ENCODE assay signal across 20 mouse cellular contexts in the genomic region with DNA sequence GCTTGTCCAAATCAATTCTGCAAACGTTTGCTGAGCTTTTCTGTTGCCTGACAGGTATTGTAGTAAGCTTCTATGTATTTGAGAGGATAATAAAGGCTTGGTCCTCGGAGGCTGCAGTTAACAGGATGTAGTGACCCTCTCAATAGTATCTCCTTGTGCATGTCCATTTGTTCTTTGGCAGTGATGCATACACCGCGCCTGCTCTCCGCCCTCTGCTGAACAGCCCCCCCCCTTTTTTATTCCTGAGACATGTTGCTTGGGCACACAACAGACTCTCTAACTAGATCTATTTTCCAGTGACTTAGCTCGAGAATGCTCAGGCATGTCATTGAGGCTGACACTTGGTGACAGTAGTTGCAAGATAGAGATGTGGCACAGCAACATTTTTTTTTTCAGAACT.
A peak's percentile ranks its signal among the peaks of the same experiment; 100 is the strongest.
DNase-seq lines count a peak whose midpoint lies in the region; ATAC-seq lines count a peak whose summit lies in the region.
"Had no signal": no experiment of that assay in that cellular context is flagged by ENCODE, and none has a peak within 500 bp of the region (broad histone marks: within the 10 kb centered on the region; RNA-seq: fewer than 3 reads in every experiment).

No protein-coding gene starts in this region.

- H3K27ac ChIP-seq in neural tube, embryonic 12.5 days: no peak overlapping the region
- no peak overlapping the region; the same call in 1 of the 2 replicates for H3K27ac ChIP-seq in forebrain, embryonic 16.5 days (ENCODE audit: low read length)
- peak overlapping the region; percentile 19; the same call in 1 of the 2 replicates for H3K27ac ChIP-seq in midbrain, embryonic 15.5 days
- H3K27ac ChIP-seq: embryonic facial prominence, embryonic 15.5 days; gastrocnemius, adult 2 months had no signal

- WGBS in neural tube, embryonic 12.5 days: 42% methylated on average over 6 of the region's 6 CpGs
- 11% methylated on average over 6 of the region's 6 CpGs for WGBS in forebrain, embryonic 16.5 days
- 37% methylated on average over 6 of the region's 6 CpGs for WGBS in midbrain, embryonic 15.5 days

- DNase-seq in neural tube, embryonic 10.5 days (ENCODE audit: extremely low spot score, low spot score): no peak
- DNase-seq in cerebellum, adult 11 months: no peak
- no peak for DNase-seq in B cell, adult 2 months
- no peak for DNase-seq in gastrocnemius, postnatal 10 days
- DNase-seq: adrenal gland, adult 8-10 months; gastrocnemius, adult 2 months; heart, postnatal 14 days; kidney, adult 8-10 months; kidney, postnatal 25 days; lung, adult 18-20 months; lung, postnatal 14 days; right cerebral cortex, adult 18-20 months; thymus, postnatal 14 days had no signal

- peaks cover 9% of the 10 kb centered on the region; the same call in 1 of the 2 replicates for H3K4me1 ChIP-seq in neural tube, embryonic 12.5 days
- H3K4me1 ChIP-seq in forebrain, embryonic 16.5 days (replicated peaks; ENCODE audit: control insufficient read depth, insufficient read depth, low read length): peaks cover 25% of the 10 kb centered on the region
- peaks cover 14% of the 10 kb centered on the region for H3K4me1 ChIP-seq in midbrain, embryonic 15.5 days
- H3K4me1 ChIP-seq: embryonic facial prominence, embryonic 15.5 days; heart, embryonic 12.5 days; megakaryocyte, embryonic 14.5 days had no signal

- H3K27me3 ChIP-seq in neural tube, embryonic 12.5 days (replicated peaks): no peaks in the 10 kb centered on the region
- H3K27me3 ChIP-seq in forebrain, embryonic 16.5 days (replicated peaks; ENCODE audit: control insufficient read depth, insufficient read depth, low read length): no peaks in the 10 kb centered on the region
- no peaks in the 10 kb centered on the region for H3K27me3 ChIP-seq in midbrain, embryonic 15.5 days (replicated peaks)
- H3K27me3 ChIP-seq: embryonic facial prominence, embryonic 15.5 days; heart, embryonic 12.5 days; megakaryocyte, embryonic 14.5 days had no signal

- no peaks in the 10 kb centered on the region for H3K9me3 ChIP-seq in neural tube, embryonic 12.5 days
- H3K9me3 ChIP-seq in forebrain, embryonic 16.5 days (ENCODE audit: control insufficient read depth, low read length): no peaks in the 10 kb centered on the region
- H3K9me3 ChIP-seq in midbrain, embryonic 15.5 days: no peaks in the 10 kb centered on the region
- H3K9me3 ChIP-seq: embryonic facial prominence, embryonic 15.5 days; heart, embryonic 12.5 days had no signal

- H3K9ac ChIP-seq in neural tube, embryonic 12.5 days: no peak overlapping the region
- no peak overlapping the region; the same call in 1 of the 2 replicates for H3K9ac ChIP-seq in forebrain, embryonic 16.5 days (replicated peaks; ENCODE audit: low read depth, low read length)
- H3K9ac ChIP-seq in midbrain, embryonic 15.5 days: no peak overlapping the region
- H3K9ac ChIP-seq: embryonic facial prominence, embryonic 15.5 days; heart, embryonic 12.5 days had no signal

- H3K4me3 ChIP-seq in neural tube, embryonic 12.5 days: no peak overlapping the region
- peak overlapping the region; percentile 1; the same call in 1 of the 2 replicates for H3K4me3 ChIP-seq in forebrain, embryonic 16.5 days (replicated peaks; ENCODE audit: low read length)
- peak overlapping the region; percentile 5; the same call in 1 of the 2 replicates for H3K4me3 ChIP-seq in midbrain, embryonic 15.5 days
- H3K4me3 ChIP-seq: embryonic facial prominence, embryonic 15.5 days; gastrocnemius, adult 2 months; heart, embryonic 12.5 days; megakaryocyte, embryonic 14.5 days; myocyte had no signal

- peak overlapping the region; percentile 18; the same call in 1 of the 2 replicates for H3K4me2 ChIP-seq in neural tube, embryonic 12.5 days (replicated peaks)
- H3K4me2 ChIP-seq in forebrain, embryonic 16.5 days (ENCODE audit: low read length): peak overlapping the region; percentile 41
- H3K4me2 ChIP-seq in midbrain, embryonic 15.5 days: peak overlapping the region; percentile 35
- H3K4me2 ChIP-seq: embryonic facial prominence, embryonic 15.5 days; heart, embryonic 12.5 days had no signal

- H3K36me3 ChIP-seq in neural tube, embryonic 12.5 days: peaks cover 13% of the 10 kb centered on the region
- H3K36me3 ChIP-seq in forebrain, embryonic 16.5 days (ENCODE audit: control insufficient read depth, insufficient read depth): no peaks in the 10 kb centered on the region
- H3K36me3 ChIP-seq in midbrain, embryonic 15.5 days (replicated peaks): no peaks in the 10 kb centered on the region
- H3K36me3 ChIP-seq: embryonic facial prominence, embryonic 15.5 days had no signal

- no peak for ATAC-seq in neural tube, embryonic 12.5 days (ENCODE audit: low FRiP score, low read depth)
- ATAC-seq in forebrain, embryonic 16.5 days: no peak
- ATAC-seq in midbrain, embryonic 15.5 days (replicated peaks): peak; percentile 73
